Mouse (Mus musculus) heart, embryonic 16.5 days (tissue): ENCODE data around the gene Far2. TPM values are rescaled to one million over a fixed set of nuclear protein-coding genes. Genes with fewer than 3 reads are reported as not detected.

ENCODE experiments used
- ATAC-seq: fragments of 200-750 bp; cut with Nextera tagmentation; replicated peaks from 2 replicates; pipeline ENCODE4 v1.8.0; 2017; ENCODE audit warnings: moderate number of reproducible peaks; ENCODE audit not compliant: insufficient read depth, low FRiP score; ENCODE audit errors: extremely low read depth
- H3K27ac ChIP-seq: fragments of 300-500 bp; sonication (generic); 2 replicates; pipeline ENCODE4 v1.5.1; 2014; ENCODE audit warnings: mild to moderate bottlenecking, low read length, control low read depth, moderate library complexity
- H3K27me3 ChIP-seq: fragments of 300-500 bp; sonication (generic); 2 replicates; pipeline ENCODE4 v1.6.1; 2014; ENCODE audit warnings: low read length, mixed read lengths; ENCODE audit not compliant: control insufficient read depth, insufficient read depth
- H3K36me3 ChIP-seq: fragments of 300-500 bp; sonication (generic); 2 replicates; pipeline ENCODE4 v1.6.1; 2014; ENCODE audit not compliant: control insufficient read depth, insufficient read depth
- H3K4me1 ChIP-seq: fragments of 300-500 bp; sonication (generic); 2 replicates; pipeline ENCODE4 v1.6.1; 2014; ENCODE audit warnings: low read length, mixed read lengths; ENCODE audit not compliant: control insufficient read depth, insufficient read depth
- H3K4me2 ChIP-seq: fragments of 300-500 bp; sonication (generic); 2 replicates; pipeline ENCODE4 v1.6.1; 2014; ENCODE audit warnings: low read depth, mild to moderate bottlenecking, control low read depth, low read length
- H3K4me3 ChIP-seq: fragments of 300-500 bp; sonication (generic); 2 replicates; pipeline ENCODE4 v1.5.1; 2014; ENCODE audit warnings: mild to moderate bottlenecking, control low read depth, low read length
- H3K9ac ChIP-seq: fragments of 300-500 bp; sonication (generic); 2 replicates; pipeline ENCODE4 v1.6.1; 2014; ENCODE audit warnings: low read length, control low read depth
- H3K9me3 ChIP-seq: fragments of 300-500 bp; sonication (generic); replicated peaks from 2 replicates; pipeline ENCODE4 v1.6.1; 2016; ENCODE audit warnings: low read length; ENCODE audit not compliant: control insufficient read depth
- WGBS: fragments of 180-500 bp; shearing (Covaris S2); extraction: QIAGEN DNeasy Blood & Tissue Kit; methylation state at CpG from one replicate; pipeline ENCODE4 v1.1.7; 2014; 5-methylcytosine and 5-hydroxymethylcytosine counted together
- polyA plus RNA-seq: library from polyadenylated mRNA; unstranded; fragments of >200 nt; fragmentation: Nextera tagmentation; extraction: Ambion mirVana; gene quantifications from 2 replicates; pipeline ENCODE4 v1.2.1, GENCODE M21; 2015

Gene Far2
- polyA plus RNA-seq, 1 experiment from 2014 or later = 1.1 TPM

DNA sequence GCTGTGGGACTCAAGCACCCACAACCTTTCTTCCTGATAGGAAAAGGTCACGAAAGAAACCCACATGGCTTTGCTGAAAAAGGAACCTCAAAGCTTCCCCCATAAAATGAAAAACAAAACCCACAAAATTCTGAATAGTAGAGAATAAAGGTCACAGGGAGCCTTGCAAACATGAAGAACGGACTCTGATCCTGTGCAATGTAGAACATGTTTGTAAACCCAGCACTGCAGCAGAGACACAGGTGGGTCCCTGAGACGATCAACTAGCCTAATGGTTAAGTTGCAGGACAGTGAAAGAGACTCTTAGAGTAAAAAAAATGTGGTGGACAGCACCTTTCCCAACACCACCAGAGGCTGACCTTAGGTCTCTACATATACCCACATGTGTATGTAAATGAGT, 152.7 kb downstream of the Far2 start:
- H3K36me3 ChIP-seq = peaks cover 42% of the 10 kb centered on the region
- H3K27me3 ChIP-seq = no peaks in the 10 kb centered on the region
- no peaks in the 10 kb centered on the region for H3K9me3 ChIP-seq
- H3K4me2 ChIP-seq = no peak overlapping the region
- H3K4me1 ChIP-seq = no peaks in the 10 kb centered on the region
- 98% methylated on average over 3 of the region's 3 CpGs for whole genome bisulfite sequencing
- H3K9ac ChIP-seq = no peak overlapping the region
- no peak overlapping the region for H3K27ac ChIP-seq
- no peak for ATAC-seq
- H3K4me3 ChIP-seq = no peak overlapping the region

DNA sequence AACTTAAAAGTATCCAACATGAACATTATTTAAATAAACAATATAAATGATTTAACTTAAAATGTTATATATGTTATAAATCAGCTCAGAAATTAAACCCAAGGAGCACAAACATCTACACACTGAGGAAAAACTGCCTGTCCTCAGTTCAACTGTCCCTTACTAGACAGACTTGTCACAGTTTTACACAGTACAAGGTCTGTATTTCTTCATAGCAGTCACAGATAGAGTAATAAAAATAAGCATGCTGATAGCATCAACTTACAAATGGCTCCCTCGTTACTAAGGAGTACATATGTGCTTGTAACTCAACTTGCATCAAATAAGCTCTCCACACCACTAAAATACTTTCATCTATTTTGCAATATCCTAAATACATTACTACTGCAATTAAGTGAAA, 158.1 kb downstream of the Far2 start:
- no peak overlapping the region for H3K27ac ChIP-seq
- H3K9ac ChIP-seq = no peak overlapping the region
- no peak overlapping the region for H3K4me3 ChIP-seq
- H3K36me3 ChIP-seq = peaks cover 20% of the 10 kb centered on the region
- H3K4me2 ChIP-seq = no peak overlapping the region
- H3K4me1 ChIP-seq = peaks cover 10% of the 10 kb centered on the region
- ATAC-seq = no peak
- H3K27me3 ChIP-seq = no peaks in the 10 kb centered on the region
- WGBS = 69% methylated on average over 1 of the region's 1 CpGs
- no peaks in the 10 kb centered on the region for H3K9me3 ChIP-seq

DNA sequence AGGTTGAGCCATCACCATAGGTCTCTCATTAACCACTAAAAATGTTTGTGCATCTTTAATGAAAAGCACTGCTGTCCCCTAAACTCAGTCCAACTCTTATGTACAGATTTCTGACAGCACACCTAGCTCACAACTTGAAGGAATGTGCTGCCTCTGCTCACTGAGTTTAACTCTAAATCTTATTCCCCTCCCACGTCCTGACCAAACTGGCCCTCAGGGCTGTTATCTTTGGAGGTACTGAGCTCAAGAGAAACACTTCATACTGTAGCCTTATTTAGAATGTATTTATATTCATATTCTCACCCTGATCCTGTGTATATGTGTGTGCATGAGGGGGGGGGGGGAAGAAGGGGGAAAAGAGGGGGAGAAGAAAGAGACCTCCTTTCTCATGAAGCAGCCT, 160.5 kb downstream of the Far2 start:
- H3K4me2 ChIP-seq = no peak overlapping the region
- no peak overlapping the region for H3K4me3 ChIP-seq
- peaks cover 7% of the 10 kb centered on the region; the same call in 1 of the 2 replicates for H3K36me3 ChIP-seq
- no peak overlapping the region for H3K27ac ChIP-seq
- no peaks in the 10 kb centered on the region for H3K9me3 ChIP-seq
- no peak overlapping the region for H3K9ac ChIP-seq
- ATAC-seq = no peak
- H3K27me3 ChIP-seq = no peaks in the 10 kb centered on the region
- 33% methylated on average over 1 of the region's 1 CpGs for WGBS
- peaks cover 13% of the 10 kb centered on the region for H3K4me1 ChIP-seq

GRCm38 (mm10) chr6:148211391-148211876, 164.4 kb downstream of the Far2 start:
- Histone ChIP-seq H3K36me3 (no peaks in the 10 kb centered on the region), H3K27me3 (no peaks in the 10 kb centered on the region), H3K4me3 (peak overlapping the region; percentile 99), H3K9me3 (no peaks in the 10 kb centered on the region), H3K4me1 (peaks cover 22% of the 10 kb centered on the region), H3K4me2 (peak overlapping the region; percentile 94), H3K27ac (peak overlapping the region; percentile 63), H3K9ac (peak overlapping the region; percentile 92)
- ATAC-seq = peak; percentile 37
- WGBS = under 1% methylated on average over 51 of the region's 51 CpGs

DNA sequence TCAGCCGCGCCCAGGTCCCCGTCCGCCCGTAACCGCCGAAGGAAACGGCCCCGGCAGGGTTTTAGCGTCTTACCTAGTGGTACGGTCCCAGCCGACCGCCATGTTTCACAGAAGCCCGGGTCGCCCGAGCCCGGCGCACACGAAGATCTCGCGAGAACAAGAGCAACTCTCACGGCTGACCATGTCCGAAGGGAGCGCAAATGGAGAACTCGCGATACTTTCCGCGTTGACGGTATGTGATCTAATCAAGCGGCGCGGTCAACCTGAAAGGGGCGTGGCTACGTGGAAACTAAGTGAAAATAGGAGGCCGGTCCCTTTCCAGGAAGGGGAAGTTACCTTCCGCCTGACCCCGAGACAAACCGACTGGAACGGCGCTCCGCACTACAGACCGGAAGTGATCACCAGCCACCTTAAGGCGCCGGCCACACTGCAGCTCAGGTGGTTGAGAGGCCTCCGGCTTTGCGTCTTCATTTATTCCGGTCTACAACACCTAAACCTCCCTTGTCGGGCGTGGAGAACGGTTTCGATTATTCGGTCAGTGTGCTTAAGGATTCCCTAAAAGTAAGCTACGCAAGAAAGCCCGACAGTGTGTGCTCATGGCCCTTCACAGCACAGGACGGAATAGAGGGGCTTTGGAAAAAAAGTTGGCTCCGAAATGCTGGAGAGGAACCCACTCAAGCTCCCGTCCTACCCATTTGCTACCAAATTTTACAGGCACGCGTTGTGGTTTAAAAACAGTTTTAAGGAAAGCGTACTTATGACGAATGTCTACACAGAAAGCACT, 165.0 kb downstream of the Far2 start, which contains the start of gene Ergic2:
Gene Ergic2, minus strand, starts transcription at position 478 of the 784 bp plus-strand sequence.
- no peaks in the 10 kb centered on the region for H3K27me3 ChIP-seq
- peak within 1 kb of the TSS; percentile 89 for H3K27ac ChIP-seq
- peak; percentile 97 for ATAC-seq
- peak within 1 kb of the TSS; percentile 94 for H3K4me2 ChIP-seq
- under 1% methylated on average over 61 of the region's 61 CpGs for WGBS
- peaks cover 22% of the 10 kb centered on the region for H3K4me1 ChIP-seq
- no peaks in the 10 kb centered on the region for H3K36me3 ChIP-seq
- H3K9me3 ChIP-seq = no peaks in the 10 kb centered on the region
- peak within 1 kb of the TSS; percentile 92 for H3K9ac ChIP-seq
- H3K4me3 ChIP-seq = peak within 1 kb of the TSS; percentile 99

DNA sequence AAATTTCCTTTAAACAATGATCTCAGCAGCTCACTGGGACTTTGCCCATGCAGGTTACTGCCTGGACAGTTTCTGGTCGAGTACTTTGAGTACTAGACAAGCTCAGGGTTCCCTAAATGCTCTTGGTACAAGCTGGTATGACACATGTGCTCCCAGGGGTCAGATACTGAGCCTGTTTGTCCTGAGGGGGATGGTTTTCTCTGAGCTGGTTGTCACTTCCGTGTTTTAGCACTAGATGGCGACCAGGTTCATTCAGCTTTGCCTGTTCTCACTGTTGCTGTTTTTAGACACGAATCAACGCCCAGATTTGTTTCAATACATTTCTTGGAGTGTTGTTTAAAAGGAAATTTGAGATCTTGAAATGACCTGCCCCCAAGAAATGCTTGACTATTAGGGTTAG, 167.7 kb downstream of the Far2 start:
- no peaks in the 10 kb centered on the region for H3K9me3 ChIP-seq
- peaks cover 12% of the 10 kb centered on the region for H3K4me1 ChIP-seq
- H3K27ac ChIP-seq = no peak overlapping the region
- no peaks in the 10 kb centered on the region for H3K36me3 ChIP-seq
- WGBS = 2% methylated on average over 5 of the region's 5 CpGs
- H3K9ac ChIP-seq = no peak overlapping the region
- no peaks in the 10 kb centered on the region for H3K27me3 ChIP-seq
- 0 out of 2 replicates have a peak overlapping the region, but pooled peaks have one; percentile 8 for H3K4me2 ChIP-seq
- H3K4me3 ChIP-seq = no peak overlapping the region
- no peak for ATAC-seq

- H3K36me3 ChIP-seq = no peaks in the 10 kb centered on the region
- H3K4me3 ChIP-seq = no peak overlapping the region
- ATAC-seq = no peak
- peaks cover 9% of the 10 kb centered on the region for H3K4me1 ChIP-seq
- no peak overlapping the region for H3K9ac ChIP-seq
- H3K27ac ChIP-seq = no peak overlapping the region
- H3K9me3 ChIP-seq = no peaks in the 10 kb centered on the region
- no peak overlapping the region for H3K4me2 ChIP-seq
- 84% methylated on average over 4 of the region's 4 CpGs for WGBS
- H3K27me3 ChIP-seq = no peaks in the 10 kb centered on the region
Observed at GRCm38 (mm10) chr6:148216752-148217151, 169.7 kb downstream of the Far2 start.

GRCm38 (mm10) chr6:148218235-148219076, 171.4 kb downstream of the Far2 start:
- Histone ChIP-seq H3K4me1 (0 out of 2 replicates have a peak, but pooled peaks cover 3% of the 10 kb centered on the region), H3K27me3 (no peaks in the 10 kb centered on the region), H3K4me3 (no peak overlapping the region), H3K36me3 (no peaks in the 10 kb centered on the region), H3K9me3 (no peaks in the 10 kb centered on the region), H3K27ac (no peak overlapping the region), H3K9ac (no peak overlapping the region), H3K4me2 (no peak overlapping the region)
- no peak for ATAC-seq
- 73% methylated on average over 2 of the region's 2 CpGs for WGBS

GRCm38 (mm10) chr6:148222686-148223085, 175.6 kb downstream of the Far2 start:
- 69% methylated on average over 2 of the region's 2 CpGs for WGBS

More at GRCm38 (mm10) chr6:148222686-148223085, 175.6 kb downstream of the Far2 start:
- Histone ChIP-seq H3K9me3 (no peaks in the 10 kb centered on the region), H3K4me3 (no peak overlapping the region), H3K27me3 (no peaks in the 10 kb centered on the region), H3K36me3 (no peaks in the 10 kb centered on the region), H3K4me2 (no peak overlapping the region), H3K9ac (no peak overlapping the region), H3K27ac (no peak overlapping the region), H3K4me1 (no peaks in the 10 kb centered on the region)
- ATAC-seq = no peak
